Mouse (Mus musculus) gastrocnemius, postnatal 36 days (tissue): ENCODE measurements around the gene Slc4a4. TPM values are rescaled to one million over a fixed set of nuclear protein-coding genes. Genes with fewer than 3 reads are reported as not detected.
"Not testable (repeated sequence)": the region's sequence is repeated elsewhere in the genome, so short reads cannot be mapped to it uniquely, and the experiment has no call there.

Experiments used
- DNase-seq, 2 experiments: peaks; one replicate each; pipeline ENCODE4 v3.0.0; 2022
- intact Hi-C: fragments of 180-260 bp; cut with DNase I; formaldehyde crosslinking; loops from one replicate; pipeline ENCODE4 v1.15.1; 2025
- total RNA-seq, 2 experiments: library from RNA; stranded (reverse); gene quantifications; 2 replicates each; pipeline ENCODE4 v1.2.3; 2021

Gene Slc4a4
- total RNA-seq, 2 experiments from 2014 or later: 15.3 to 20.3 TPM

DNA sequence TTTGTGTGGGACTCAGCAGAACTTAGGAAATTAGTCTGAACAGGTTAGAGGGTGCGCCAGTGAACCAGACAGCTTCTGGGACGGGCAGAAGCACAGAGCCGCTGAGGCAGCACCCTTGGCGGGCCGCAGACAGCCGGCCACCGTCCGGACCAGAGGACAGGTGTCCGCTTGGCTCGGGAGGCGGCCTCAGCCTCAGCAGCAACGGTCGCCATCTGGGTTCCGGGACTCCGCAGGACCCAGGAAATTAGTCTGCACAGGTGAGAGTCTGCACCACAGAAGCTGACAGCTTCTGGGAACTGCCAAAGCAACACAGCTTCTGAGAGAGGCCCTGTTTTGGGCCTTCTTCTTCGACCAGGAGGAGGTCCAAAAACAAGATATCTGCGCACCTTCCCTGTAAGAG, 225.4 kb downstream of the Slc4a4 start:
- intact Hi-C loops: not testable (repeated sequence)

DNA sequence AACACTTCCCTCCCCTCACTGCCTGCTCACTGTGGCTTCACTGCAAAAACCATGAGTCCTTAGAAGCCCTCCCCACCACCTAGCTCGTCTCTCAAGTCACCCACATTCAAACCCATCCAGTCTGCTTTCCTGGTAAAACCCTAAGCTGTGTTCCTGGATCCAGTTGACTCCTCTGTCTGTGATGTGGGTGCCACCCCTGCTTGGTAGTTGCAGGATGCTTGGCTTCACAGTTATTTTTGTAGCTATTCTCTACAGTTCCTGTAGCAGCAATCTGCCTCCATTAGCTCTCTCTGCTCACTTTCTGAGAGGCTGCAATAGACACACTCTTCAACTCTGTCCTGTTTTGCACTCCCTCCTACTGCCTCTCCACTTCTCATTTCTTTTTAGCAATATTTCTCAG, 234.3 kb downstream of the Slc4a4 start:
- intact Hi-C loops: no loop called here
- DNase-seq: no peak

More for the DNA sequence above, 225.4 kb downstream of the Slc4a4 start:
- not testable (repeated sequence) for DNase-seq

DNA sequence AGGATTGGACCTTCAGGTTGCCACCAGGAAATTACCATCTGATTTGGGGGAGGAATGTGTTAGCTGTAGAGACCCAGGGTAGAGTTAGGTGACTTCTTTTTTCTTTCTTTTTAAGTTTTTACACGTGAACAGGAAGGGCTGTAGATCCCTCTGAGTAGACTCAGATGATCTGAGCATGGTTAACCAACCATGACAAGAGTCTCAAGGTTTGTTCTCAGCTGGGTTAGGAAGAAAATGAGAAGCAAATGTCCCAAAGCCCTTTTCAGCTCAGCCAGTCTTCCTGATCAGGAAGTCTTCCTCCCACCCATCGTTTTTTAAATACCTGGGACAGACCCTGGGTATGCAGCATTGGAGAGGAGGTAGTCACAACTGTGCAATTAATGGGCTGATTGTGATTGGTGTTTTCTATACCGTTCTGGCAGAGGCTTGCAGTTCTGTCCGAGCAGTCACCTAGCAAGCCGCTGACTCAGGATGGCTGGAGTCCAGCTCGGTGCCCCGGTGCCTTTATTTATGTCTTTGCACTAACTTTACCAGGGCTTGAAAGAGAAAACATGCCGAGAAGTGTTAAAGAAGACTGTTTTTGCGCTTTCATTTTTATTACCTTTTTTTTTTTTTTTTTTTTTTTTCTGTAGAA, 236.8 kb downstream of the Slc4a4 start:
- no peak for DNase-seq
- intact Hi-C loops: no loop called here

DNA sequence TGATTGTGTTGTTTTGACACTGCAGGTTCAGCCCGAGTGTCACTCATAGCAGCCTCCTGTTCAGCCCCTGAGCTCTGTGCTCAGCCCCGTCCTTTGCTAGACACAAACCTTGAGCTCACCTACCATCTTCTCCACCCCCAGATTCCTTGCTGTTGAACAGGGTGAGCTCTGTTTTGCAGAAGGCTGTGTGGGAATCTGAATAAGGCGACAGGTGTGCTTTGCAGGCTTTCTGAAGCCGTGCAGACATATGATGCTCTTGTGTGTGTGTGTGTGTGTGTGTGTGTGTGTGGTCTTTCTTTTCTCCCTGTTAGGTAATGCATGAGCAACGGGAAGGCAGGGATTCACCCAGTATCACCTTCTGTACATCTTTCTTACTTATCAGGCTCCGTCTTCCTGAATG, 241.6 kb downstream of the Slc4a4 start:
- no peak for DNase-seq
- intact Hi-C loops: no loop called here

DNA sequence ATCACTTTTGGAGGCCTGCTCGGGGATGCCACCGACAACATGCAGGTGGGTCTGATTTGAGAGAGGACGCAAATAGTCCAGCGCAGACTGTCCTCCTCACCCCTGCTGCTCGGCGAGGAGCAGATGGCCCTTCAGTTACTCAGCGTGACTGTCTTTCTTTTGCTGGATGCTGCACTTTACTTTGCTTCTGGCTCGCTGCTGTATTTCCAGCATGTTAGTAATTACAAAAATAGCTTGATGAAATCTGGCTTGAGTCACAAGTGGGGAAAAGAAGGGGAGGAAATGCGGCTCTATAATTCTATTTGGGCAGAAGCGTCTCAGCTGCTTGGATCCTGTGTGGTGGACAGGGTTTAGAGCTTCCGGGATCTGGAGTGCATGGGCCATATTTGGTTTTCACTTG, 249.2 kb downstream of the Slc4a4 start:
- intact Hi-C loops: no loop called here
- no peak for DNase-seq

DNA sequence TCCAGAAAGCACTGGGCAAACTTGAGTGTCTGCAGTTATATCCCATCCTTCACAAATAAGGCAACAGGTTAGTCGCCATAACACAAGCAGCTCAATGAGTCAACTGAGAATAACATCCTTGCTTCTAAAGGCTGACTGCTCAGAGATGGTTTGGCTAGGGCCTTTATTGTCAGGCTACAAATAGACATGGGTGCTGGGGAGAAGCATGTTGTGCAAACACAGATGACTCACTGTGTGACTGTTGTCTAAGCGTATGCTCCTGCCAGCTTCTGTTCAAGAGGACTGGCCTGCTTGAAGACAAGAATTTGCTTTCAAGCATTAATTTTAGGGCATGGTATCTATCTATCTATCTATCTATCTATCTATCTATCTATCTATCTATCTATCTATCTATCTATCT, 253.5 kb downstream of the Slc4a4 start:
- intact Hi-C loops: no loop called here
- DNase-seq: no peak

DNA sequence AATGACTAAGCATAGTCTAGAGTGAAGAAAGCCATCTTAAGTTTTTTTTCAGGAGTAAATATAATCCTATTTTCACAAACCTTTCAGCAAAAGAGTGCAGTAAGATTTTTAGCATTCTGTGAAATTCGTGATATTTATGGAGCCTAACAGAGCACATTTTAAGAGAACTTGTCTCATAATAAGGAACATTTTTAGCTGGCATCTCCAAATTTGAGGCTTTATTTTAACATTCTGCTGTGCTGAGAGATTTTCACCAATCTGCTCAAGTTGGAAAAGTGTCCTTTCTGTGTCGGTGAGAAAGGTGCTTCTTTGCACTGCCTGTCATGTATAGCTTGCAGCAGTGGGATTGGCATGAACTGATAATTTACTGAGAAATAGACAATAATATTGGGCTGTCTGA, 255.1 kb downstream of the Slc4a4 start:
- DNase-seq: no peak
- intact Hi-C loops: no loop called here

DNA sequence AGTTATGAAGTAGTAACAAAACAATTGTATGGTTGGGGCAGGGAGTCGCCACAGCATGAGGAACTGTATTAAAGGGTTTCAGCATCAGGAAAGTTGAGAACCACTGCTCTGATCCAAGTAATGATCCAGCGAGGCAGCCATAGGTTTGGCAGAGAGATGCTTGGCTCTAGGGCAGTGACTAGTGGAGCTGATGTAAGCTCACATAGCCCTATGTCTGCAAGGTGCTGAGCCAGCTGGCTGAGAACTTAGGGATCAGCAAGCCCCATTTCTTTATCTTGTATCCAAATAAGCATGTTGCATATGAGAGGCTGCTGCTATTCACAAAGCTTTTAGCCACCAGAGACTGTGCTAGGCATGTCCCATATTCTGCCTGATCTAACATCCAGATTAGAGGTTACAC, 259.7 kb downstream of the Slc4a4 start:
- no peak for DNase-seq
- intact Hi-C loops: loop anchor here (5.0 kb wide), 1 partner anchor 214 kb away; no protein-coding TSS in a partner anchor

DNA sequence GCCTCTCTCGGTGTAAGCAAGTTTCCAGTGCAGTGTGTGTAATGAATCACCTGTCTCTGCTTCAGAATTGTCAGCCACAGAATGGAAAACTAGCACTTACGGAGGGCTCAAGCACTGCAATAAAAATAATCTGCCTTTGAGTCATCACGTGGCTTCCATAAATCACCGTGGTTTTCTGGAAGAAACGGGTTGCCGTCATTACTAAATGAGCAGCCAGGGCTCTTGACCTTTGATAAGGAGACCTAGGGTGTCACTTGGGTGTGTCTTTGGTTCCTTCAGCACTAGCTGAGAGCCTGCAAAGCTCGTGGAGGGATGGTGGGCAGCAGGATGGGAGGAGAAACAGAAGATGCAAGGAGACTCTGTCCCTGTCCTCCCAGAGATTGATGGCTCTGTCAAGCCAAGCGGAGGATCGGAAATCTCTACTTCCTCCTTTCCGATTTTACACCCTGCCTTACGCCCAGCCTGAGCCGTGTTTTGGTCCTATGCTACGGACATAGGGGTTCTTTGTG, 260.7 kb downstream of the Slc4a4 start:
- no peak for DNase-seq
- intact Hi-C loops: loop anchor here (5.0 kb wide), 1 partner anchor 215 kb away; no protein-coding TSS in a partner anchor

DNA sequence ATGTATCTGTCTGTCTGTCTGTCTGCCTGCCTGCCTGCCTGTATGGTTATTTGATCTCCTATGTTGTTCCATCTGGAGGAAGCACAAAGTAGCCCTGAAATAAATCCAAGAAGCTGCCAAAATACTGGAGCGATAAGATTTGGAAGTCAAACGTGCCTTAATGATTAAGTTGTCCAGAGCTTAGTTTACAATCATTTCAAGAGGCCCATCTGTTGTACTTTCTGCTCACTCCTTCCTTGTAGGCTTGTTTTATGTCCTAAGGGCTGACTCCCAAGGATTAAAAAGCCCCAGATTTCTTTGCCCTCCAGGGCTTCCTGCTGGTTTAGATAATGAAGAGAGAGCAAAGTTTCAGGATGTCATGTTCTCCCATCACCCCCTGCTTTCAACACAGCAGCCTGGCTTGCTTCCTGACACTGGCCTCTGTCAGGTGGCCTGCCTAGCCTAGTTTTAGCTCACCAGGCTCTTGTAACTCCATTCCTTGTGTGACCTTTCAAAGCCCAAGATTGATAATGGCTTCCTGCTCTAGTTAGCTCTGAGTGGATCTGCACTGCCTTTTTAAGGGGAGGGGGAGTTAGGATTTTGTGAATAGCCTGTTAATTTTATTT, 262.9 kb downstream of the Slc4a4 start:
- DNase-seq: no peak
- intact Hi-C loops: loop anchor here (5.0 kb wide), 1 partner anchor 217 kb away; no protein-coding TSS in a partner anchor

DNA sequence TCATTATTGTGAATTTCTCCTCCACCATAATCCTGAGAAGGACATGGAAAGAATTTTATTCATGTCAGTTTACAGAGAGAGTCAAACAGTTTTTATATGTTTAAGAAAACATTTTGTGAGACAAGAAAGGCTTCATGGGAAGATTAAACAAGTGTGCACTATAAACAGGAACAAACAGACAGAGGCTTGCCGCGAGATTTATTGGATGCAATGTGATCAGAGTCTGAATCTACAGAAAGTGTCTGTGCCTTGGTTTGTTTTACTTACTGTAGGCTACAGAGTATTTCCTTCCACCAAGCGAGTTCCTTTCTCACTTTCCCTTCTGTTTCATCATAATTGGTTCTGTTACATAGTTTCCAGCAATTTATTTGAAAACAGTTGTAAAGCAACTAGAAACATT, 264.5 kb downstream of the Slc4a4 start:
- DNase-seq: no peak
- intact Hi-C loops: no loop called here

DNA sequence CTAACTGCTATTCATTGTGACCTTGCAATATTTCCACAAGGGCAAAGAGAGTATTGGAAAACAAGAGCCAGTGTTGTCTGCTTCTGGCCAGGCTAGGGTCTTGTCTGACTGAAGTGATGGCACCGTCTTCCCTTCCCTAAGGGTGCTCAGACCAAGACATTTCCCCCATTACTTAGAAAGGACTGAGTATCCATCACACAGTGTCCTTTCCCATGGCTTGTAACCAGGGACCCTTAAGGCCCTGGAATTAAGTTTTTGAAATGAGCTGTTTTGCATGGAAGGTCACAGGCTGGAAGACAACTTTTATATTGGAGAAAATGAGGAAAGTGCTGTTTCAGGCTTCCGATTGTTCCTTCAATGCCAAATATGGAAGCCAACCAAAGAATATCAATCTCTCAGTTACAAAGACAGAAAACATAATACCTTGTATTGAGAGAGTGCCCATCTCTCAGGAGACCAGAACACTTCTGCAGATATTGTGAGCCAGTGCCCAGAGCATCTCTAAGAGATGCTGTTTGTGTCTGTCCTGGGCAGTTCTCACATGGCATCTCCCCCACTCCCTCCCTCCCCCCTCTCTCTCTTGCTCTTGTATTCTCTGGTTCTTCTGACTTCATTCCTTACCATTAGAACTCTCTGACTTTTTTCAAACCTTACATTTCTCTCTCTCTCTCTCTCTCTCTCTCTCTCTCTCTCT, 284.6 kb downstream of the Slc4a4 start:
- intact Hi-C loops: no loop called here
- no peak for DNase-seq

DNA sequence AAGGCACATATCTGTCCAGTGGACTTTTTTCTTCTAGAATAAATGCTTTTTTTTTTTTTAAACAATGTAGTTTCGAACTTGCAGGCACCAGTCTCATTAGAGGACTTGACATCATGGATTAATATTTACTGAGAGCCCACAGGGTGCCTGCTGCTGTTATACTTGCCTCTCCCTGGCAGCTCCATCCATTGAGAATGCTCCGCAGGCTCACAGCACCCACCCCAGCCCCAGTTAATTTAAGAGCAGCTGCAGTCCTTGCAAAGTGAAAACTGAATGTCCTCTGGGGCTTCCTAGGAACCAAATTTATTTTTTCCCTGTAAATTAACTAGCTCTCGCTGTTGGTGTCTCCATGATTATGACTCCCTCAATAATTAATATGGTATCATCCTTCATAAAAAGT, 303.4 kb downstream of the Slc4a4 start:
- no peak for DNase-seq
- intact Hi-C loops: no loop called here

DNA sequence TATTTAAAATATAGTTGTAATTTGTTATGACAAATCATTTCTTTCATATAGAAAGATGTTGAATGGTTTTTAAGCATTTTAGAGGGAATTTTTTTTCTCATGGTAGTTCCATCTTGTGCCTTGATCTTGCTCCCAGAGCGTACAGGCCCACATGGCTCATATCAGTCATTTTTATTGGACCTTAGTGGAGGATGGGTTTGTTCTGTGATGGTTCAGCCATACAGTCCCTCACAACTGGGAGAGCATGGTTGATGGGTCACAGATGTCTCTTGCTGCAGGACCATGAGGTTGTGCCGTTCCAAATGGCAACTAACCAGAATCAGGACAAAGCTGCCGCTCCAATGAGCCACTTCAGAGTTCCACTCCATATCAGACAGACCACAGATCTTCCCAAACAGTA, 308.0 kb downstream of the Slc4a4 start:
- no peak for DNase-seq
- intact Hi-C loops: no loop called here

DNA sequence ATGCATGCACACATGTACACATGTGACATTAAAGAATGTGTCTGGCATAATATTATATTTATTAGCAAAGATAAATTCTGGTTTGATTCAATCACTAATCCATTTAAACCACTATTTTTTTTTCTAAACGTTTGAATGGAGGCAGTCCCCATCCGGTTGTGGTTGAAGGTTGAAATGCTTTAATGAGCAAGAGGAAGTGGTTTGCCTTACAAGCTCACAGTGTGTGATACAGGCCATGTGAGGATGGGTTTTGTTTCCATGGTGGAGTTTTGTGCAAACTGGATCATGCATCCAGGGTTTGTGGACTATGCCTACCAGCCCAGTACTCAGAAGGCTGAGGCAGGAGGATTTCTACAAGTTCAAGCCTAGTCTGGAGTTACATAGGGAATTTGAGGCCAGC, 311.9 kb downstream of the Slc4a4 start:
- intact Hi-C loops: no loop called here

DNA sequence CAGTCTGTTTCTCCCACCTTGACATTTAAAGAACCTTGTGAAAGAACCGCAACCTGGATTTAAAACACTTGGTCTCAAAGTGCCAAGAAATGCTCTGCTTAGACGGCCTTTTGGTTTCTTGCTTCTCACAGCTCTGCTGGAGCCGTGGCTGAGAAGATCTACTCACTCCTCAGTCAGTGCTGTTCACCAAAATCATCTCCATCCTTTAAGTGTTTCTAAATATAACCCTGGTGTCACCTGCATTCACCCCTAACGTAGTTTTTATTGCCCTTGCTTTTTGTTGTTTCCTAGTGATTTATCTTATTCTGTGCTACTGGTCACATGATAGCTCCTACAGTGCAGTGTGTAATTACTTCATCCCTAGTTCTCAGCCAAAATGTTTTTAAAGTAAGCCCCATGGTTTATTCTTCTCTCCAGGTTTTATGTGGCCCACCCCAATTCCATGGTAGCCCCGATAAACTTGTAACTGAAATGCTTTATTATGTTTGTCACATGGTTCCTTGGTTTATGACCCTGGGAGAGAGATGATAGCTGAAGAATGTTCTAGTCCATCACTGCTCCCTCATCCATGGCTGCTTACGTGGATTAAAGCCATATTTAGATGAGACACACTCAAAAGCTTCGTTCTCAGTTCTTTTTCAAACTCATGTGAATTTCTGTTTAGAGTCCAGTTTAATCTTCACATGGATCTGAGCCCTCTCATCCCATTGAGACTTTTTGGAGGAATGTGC, 323.5 kb downstream of the Slc4a4 start:
- no peak for DNase-seq

More for the DNA sequence above, 311.9 kb downstream of the Slc4a4 start:
- DNase-seq: no peak

DNA sequence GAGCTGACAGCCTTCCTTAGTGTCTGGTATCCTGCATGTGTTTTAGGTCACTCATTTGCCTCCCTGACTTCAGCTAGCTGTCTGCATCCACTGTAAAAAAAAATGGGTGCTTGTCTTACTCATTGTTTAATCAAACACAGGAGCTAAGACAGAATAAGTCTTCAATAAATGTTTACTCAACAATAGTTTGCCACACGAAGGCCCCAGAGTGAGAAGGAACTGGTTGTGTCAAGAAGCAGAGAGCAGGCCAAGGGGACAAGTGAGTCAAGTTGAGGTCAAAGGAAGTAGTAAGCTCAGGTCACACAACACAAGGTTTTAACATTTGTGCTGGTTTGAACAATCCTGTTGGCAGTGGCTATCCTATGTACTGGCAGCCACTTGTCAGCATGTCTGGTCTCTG, 324.4 kb downstream of the Slc4a4 start:
- DNase-seq: no peak
- intact Hi-C loops: no loop called here

More for the DNA sequence above, 323.5 kb downstream of the Slc4a4 start:
- intact Hi-C loops: no loop called here

DNA sequence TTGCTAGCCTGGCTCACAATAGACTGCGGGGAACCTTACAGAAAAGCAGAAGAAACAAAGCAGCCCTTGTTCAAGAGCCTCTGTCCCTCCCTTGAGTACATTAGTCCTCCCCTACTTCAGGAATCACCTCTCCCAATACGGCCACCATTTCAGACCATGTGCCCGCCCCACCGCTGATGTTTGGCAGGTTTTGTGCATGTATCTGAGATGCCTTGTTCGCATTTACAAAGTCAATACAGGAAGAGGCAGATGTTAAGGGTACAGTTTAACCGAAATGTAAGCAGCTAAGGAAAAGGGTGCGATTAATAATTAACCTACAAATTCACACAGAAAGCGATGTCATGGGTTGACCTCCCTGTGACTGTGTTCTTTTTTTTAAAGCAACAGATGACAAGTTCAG, 331.6 kb downstream of the Slc4a4 start:
- DNase-seq: no peak
- intact Hi-C loops: no loop called here

DNA sequence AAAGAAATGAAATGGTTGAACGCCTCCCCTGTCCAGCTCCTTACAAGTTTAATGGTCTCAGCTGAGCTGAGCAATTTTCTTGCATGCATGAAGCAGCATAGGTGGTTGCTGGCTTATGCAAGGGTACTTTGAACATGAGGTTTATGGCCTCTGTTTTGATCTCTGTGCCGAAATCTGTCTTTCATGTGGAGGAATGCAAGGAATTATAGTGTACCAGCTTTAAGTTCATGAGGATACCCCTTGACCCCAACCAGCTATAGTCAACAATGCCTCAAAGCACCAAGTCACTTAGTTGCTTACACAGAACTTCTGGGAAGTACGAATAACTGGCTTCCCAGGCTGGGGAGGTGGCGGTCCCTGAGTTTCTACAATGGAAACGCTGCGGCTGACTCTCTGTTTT, 332.1 kb downstream of the Slc4a4 start:
- no peak for DNase-seq
- intact Hi-C loops: no loop called here

DNA sequence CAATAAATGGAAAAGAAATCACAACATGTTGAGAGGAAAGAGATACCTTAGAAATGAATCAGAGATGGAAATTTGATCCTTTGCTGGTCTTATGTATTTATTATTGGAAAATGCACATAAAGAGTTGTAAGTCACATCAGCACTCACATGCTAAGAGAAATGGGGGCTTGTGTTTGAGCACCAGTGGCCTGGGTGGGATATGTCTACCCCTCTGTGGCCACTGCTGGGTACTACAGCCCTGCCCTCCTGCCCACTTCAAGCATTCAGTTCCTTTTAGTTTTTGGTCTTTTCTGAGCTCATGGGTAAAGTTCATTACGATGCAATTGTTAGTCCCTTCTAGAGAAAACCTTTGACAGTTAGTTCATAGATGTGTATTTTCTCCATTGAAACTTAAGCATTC, 335.0 kb downstream of the Slc4a4 start:
- no peak for DNase-seq
- intact Hi-C loops: loop anchor here (2.0 kb wide), 1 partner anchor 295 kb away; no protein-coding TSS in a partner anchor
